Mouse (Mus musculus) neural tube, embryonic 11.5 days (tissue): ENCODE measurements at regions not wholly inside any gene's neighbourhood (a gene's known extent, or its start where the extent isn't known, plus 50 kb on each side); places are given as distances from the start of the nearest gene placed in this dataset.

Experiments used
- ATAC-seq: fragments of 200-750 bp; cut with Nextera tagmentation; 2 replicates; pipeline ENCODE4 v1.8.0; 2017; ENCODE audit warnings: moderate number of reproducible peaks, mild to moderate bottlenecking, moderate TSS enrichment, moderate library complexity; ENCODE audit not compliant: insufficient read depth, low FRiP score, low TSS enrichment
- DNase-seq: peaks from one replicate; pipeline ENCODE4 v3.0.0-alpha.2; 2015; ENCODE audit warnings: low spot score
- H3K27ac ChIP-seq: fragments of 300-500 bp; sonication (generic); 2 replicates; pipeline ENCODE4 v1.5.1; 2014; ENCODE audit warnings: low read depth, mild to moderate bottlenecking, low read length
- H3K27me3 ChIP-seq: fragments of 300-500 bp; sonication (generic); 2 replicates; pipeline ENCODE4 v1.6.1; 2014; ENCODE audit warnings: mild to moderate bottlenecking, low read length, mixed read lengths; ENCODE audit not compliant: control insufficient read depth, insufficient read depth
- H3K36me3 ChIP-seq: fragments of 300-500 bp; sonication (generic); 2 replicates; pipeline ENCODE4 v1.6.1; 2014; ENCODE audit warnings: mild to moderate bottlenecking, low read length, moderate library complexity, mixed read lengths; ENCODE audit not compliant: control insufficient read depth, insufficient read depth
- H3K4me1 ChIP-seq: fragments of 300-500 bp; sonication (generic); 2 replicates; pipeline ENCODE4 v1.6.1; 2014; ENCODE audit warnings: low read length, mixed read lengths; ENCODE audit not compliant: control insufficient read depth, insufficient read depth
- H3K4me2 ChIP-seq: fragments of 300-500 bp; sonication (generic); 2 replicates; pipeline ENCODE4 v1.6.1; 2014; ENCODE audit warnings: low read depth, mild to moderate bottlenecking, moderate library complexity
- H3K4me3 ChIP-seq: fragments of 300-500 bp; sonication (generic); 2 replicates; pipeline ENCODE4 v1.5.1; 2014; ENCODE audit warnings: low read depth, low read length
- H3K9ac ChIP-seq: fragments of 300-500 bp; sonication (generic); 2 replicates; pipeline ENCODE4 v1.6.1; 2014; ENCODE audit warnings: mild to moderate bottlenecking, low read length
- H3K9me3 ChIP-seq: fragments of 300-500 bp; sonication (generic); 2 replicates; pipeline ENCODE4 v1.6.1; 2016; ENCODE audit warnings: low read length; ENCODE audit not compliant: control insufficient read depth
- WGBS: fragments of 180-500 bp; shearing (Covaris S2); extraction: QIAGEN DNeasy Blood & Tissue Kit; methylation state at CpG from one replicate; pipeline ENCODE4 v1.1.7; 2014; 5-methylcytosine and 5-hydroxymethylcytosine counted together

DNA sequence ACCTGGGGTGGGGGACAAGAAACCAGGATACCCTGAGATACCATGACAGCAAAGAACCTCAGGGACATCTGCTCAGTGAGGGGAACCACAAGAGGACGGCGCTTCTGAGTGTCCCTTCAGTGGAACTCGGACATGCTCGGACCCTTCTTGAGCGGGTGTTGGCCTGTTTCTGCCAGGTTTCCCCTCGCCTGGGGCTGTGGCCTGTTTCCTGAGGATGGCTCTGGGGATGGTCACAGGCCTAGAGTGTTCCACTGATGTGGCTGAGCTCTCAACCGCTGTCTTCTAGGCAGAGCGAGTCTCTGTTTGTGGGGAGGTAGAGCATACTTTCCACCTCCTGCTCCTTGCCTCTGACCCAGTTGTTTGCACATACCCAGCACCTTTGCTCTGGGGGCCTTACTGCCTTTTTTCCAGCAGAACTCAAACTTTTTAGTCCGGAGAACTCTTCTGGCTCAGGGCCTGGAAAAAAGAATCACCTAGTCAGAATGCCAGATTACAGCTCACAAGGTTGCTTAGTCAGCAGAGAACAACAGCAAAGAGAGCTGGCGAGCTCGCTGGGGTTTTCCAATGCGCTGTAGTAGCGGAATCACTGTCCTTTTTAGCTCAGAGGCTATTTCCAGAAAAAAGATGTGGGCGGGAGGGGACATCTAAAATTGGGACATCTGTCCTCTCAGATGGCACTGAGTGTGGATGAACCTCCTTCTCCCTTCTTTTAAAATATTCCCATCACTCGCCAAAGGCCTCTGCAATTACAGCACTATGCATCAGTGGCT, 65.3 kb downstream of the Med10 start:
- H3K4me1 ChIP-seq: no peaks in the 10 kb centered on the region
- H3K4me3 ChIP-seq: no peak overlapping the region
- H3K27ac ChIP-seq: no peak overlapping the region
- no peaks in the 10 kb centered on the region for H3K36me3 ChIP-seq
- no peak for ATAC-seq
- no peak overlapping the region for H3K9ac ChIP-seq
- H3K4me2 ChIP-seq: no peak overlapping the region
- H3K27me3 ChIP-seq: no peaks in the 10 kb centered on the region
- H3K9me3 ChIP-seq: no peaks in the 10 kb centered on the region
- no peak for DNase-seq
- WGBS: 89% methylated on average over 15 of the region's 15 CpGs

DNA sequence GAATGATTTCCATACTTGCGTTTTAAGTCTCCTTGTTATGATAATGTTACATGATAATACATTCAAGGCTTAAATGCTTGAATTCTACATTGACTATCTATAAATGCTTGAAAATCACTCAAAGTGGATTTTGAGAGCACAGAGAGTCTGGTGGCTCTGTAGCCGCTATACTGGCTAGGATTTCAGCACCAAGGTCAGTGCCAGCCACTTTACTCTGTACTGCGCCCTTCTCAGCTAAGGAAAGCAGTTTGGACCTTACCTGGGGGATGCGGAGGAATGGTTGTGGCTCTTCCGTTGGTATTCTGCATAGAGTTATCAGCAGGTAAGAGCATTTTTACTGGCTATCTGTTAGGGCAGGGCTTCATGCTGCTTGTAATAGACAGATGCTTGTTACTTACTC, 94.3 kb downstream of the Med10 start:
- no peak overlapping the region for H3K27ac ChIP-seq
- DNase-seq (peak; percentile 49), ATAC-seq (no peak)
- H3K4me3 ChIP-seq: no peak overlapping the region
- H3K9me3 ChIP-seq: no peaks in the 10 kb centered on the region
- H3K36me3 ChIP-seq: no peaks in the 10 kb centered on the region
- WGBS: 28% methylated on average over 5 of the region's 5 CpGs
- H3K4me2 ChIP-seq: no peak overlapping the region
- H3K4me1 ChIP-seq: no peaks in the 10 kb centered on the region
- no peaks in the 10 kb centered on the region for H3K27me3 ChIP-seq
- H3K9ac ChIP-seq: no peak overlapping the region

- DNase-seq: no peak
- no peak overlapping the region for H3K4me2 ChIP-seq
- no peak overlapping the region for H3K4me3 ChIP-seq
- no peak overlapping the region for H3K9ac ChIP-seq
- no peaks in the 10 kb centered on the region for H3K27me3 ChIP-seq
- H3K27ac ChIP-seq: no peak overlapping the region
- no peaks in the 10 kb centered on the region for H3K9me3 ChIP-seq
- ATAC-seq: no peak
- H3K4me1 ChIP-seq: no peaks in the 10 kb centered on the region
- no peaks in the 10 kb centered on the region for H3K36me3 ChIP-seq
Measured at GRCm38 (mm10) chr13:69901139-69901538, 98.9 kb downstream of the Med10 start.

GRCm38 (mm10) chr13:69906802-69907537, 104.8 kb downstream of the Med10 start:
- 55% methylated on average over 15 of the region's 15 CpGs for WGBS
- no peak overlapping the region for H3K27ac ChIP-seq
- H3K4me1 ChIP-seq: no peaks in the 10 kb centered on the region
- no peak overlapping the region for H3K4me3 ChIP-seq
- DNase-seq (peak; percentile 33), ATAC-seq (no peak; the same call in 1 of the 2 replicates)
- no peaks in the 10 kb centered on the region for H3K27me3 ChIP-seq
- no peaks in the 10 kb centered on the region for H3K36me3 ChIP-seq
- H3K9me3 ChIP-seq: no peaks in the 10 kb centered on the region
- H3K9ac ChIP-seq: no peak overlapping the region
- H3K4me2 ChIP-seq: no peak overlapping the region

- Histone ChIP-seq H3K27ac (no peak overlapping the region), H3K4me1 (no peaks in the 10 kb centered on the region), H3K36me3 (no peaks in the 10 kb centered on the region), H3K4me2 (no peak overlapping the region), H3K9ac (no peak overlapping the region), H3K9me3 (no peaks in the 10 kb centered on the region), H3K27me3 (no peaks in the 10 kb centered on the region), H3K4me3 (no peak overlapping the region)
- 83% methylated on average over 3 of the region's 3 CpGs for WGBS
- DNase-seq: no peak
- ATAC-seq: no peak
Measured at GRCm38 (mm10) chr13:69915796-69916195, 113.6 kb downstream of the Med10 start.

DNA sequence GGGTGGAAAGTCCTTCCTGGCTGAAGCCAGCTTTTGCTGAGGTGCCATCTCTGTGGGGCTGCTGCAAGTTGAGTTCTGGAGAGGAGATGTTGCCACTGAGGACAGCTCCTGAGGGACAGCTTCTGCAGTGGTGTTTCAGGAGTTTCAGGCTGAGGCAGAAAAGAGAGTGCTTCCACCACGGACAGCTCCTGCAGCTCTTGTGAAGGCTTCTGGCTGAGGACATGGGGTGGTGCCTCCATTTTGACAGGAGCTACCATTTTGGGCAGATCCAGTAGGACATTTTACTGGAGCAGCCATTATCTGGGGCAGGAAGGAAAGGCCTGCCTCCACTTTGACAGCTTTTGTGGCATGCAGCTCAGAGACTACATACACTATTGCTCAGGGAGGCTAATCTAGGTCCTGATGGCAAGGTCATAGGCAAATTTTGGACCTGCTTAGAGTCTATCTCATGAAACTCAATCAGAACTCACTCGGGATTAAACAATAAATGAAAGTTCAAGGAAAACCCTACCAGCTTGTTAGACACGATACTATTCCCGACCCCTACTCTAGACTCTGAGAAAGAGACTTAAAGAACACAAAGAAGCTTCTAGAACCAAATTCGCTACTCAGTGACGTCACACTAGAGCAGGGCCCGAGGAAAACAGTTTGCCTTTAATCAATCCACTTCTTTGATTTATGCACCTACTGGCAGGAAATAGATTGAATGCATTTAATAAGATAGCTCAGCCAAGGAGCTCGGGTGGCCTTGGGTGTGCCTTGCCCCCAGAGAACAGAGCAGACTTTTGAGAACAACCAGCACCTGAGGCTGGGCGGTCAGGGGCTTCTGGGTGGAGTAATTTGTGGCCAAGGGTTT, 130.7 kb downstream of the Med10 start:
- H3K4me2 ChIP-seq: no peak overlapping the region
- no peak for DNase-seq
- H3K9me3 ChIP-seq: no peaks in the 10 kb centered on the region
- no peaks in the 10 kb centered on the region for H3K27me3 ChIP-seq
- H3K4me1 ChIP-seq: peaks cover 5% of the 10 kb centered on the region; the same call in 1 of the 2 replicates
- no peak overlapping the region for H3K4me3 ChIP-seq
- ATAC-seq: no peak
- H3K9ac ChIP-seq: no peak overlapping the region
- no peaks in the 10 kb centered on the region for H3K36me3 ChIP-seq
- no peak overlapping the region for H3K27ac ChIP-seq
- WGBS: 71% methylated on average over 9 of the region's 9 CpGs

DNA sequence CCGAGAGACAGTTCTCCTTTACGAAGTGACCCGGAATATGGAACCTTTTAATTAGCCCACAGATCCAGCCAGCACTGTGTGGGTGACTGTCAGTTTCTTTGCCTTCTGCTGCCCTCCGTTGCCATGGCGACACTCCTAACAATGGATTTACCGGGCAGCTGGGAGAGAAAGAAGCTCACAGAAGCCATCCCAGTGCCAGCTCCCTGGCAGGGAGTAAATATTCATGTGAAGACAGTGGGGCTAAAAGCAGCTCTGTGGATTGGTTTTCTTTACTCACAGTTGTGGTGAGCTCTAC, 131.3 kb downstream of the Med10 start:
- H3K4me2 ChIP-seq: peak overlapping the region; percentile 29
- H3K36me3 ChIP-seq: no peaks in the 10 kb centered on the region
- no peak overlapping the region for H3K4me3 ChIP-seq
- H3K9me3 ChIP-seq: no peaks in the 10 kb centered on the region
- no peak overlapping the region for H3K27ac ChIP-seq
- peaks cover 5% of the 10 kb centered on the region; the same call in 1 of the 2 replicates for H3K4me1 ChIP-seq
- peak; percentile 93 for ATAC-seq
- peak; percentile 85 for DNase-seq
- no peak overlapping the region for H3K9ac ChIP-seq
- H3K27me3 ChIP-seq: no peaks in the 10 kb centered on the region
- WGBS: 49% methylated on average over 6 of the region's 6 CpGs

GRCm38 (mm10) chr13:69939791-69940190, 137.6 kb downstream of the Med10 start:
- Histone ChIP-seq H3K9ac (no peak overlapping the region), H3K4me3 (no peak overlapping the region), H3K27ac (no peak overlapping the region), H3K9me3 (no peaks in the 10 kb centered on the region), H3K4me2 (no peak overlapping the region), H3K4me1 (no peaks in the 10 kb centered on the region), H3K27me3 (no peaks in the 10 kb centered on the region), H3K36me3 (no peaks in the 10 kb centered on the region)
- DNase-seq (no peak), ATAC-seq (no peak)
- 90% methylated on average over 4 of the region's 4 CpGs for WGBS
